Mouse (Mus musculus) left cerebral cortex, postnatal 25 days (tissue): Measurements from ENCODE around the gene Hist1h2bg. TPM values are rescaled to one million over a fixed set of nuclear protein-coding genes. Genes with fewer than 3 reads are reported as not detected.
"Not testable (repeated sequence)": the region's sequence is repeated elsewhere in the genome, so short reads cannot be mapped to it uniquely, and the experiment has no call there.

Source experiments
- DNase-seq, 2 experiments: peaks; one replicate each; pipeline ENCODE4 v3.0.0; 2022; ENCODE audit warnings: low spot score in 2 of 2, mixed read lengths in 1 of 2
- intact Hi-C: fragments of 180-260 bp; cut with DNase I; formaldehyde crosslinking; loops from one replicate; pipeline ENCODE4 v1.15.1; 2025
- total RNA-seq, 2 experiments: library from RNA; stranded (reverse); gene quantifications; 2 replicates each; pipeline ENCODE4 v1.2.3; 2021

Hist1h2bg gene
- total RNA-seq, 2 experiments from 2014 or later: 82.4 to 88.3 TPM

DNA sequence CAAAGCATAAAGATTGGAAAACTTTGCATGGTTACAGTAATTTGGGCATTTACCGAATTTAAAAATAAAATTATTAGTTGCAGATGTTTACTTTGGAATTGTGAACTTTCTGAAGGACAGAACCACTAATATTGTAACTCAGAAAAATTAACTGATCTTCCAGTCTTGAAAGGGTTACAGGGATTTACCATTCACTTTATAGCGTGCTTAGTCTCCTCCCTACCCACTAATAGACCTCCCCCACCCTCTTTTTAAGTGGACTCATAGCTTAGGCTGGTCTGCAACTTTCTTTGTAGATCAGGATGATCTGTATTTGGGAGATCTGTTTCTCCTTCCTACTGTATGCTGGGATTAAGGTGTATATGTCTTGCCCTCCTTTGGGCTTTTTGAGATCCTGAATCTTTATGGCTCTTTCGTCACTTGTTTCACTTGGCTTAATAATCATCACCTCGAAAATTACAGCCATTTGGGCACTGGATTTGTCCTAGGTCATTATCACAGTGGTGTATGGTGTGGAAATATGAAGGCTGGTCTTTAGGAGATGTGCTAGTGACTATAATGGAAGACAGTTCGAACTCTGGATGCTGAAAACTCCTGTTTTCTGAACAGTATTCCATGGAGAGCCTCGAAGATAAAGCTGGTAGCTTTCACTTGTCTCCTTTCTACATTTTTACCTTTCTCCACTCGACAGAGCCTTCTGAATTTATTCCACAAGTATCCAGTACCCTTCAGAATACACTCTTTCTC lies 34.9 kb upstream of the Hist1h2bg start:
- intact Hi-C loops: no loop called here
- no peak for DNase-seq

DNA sequence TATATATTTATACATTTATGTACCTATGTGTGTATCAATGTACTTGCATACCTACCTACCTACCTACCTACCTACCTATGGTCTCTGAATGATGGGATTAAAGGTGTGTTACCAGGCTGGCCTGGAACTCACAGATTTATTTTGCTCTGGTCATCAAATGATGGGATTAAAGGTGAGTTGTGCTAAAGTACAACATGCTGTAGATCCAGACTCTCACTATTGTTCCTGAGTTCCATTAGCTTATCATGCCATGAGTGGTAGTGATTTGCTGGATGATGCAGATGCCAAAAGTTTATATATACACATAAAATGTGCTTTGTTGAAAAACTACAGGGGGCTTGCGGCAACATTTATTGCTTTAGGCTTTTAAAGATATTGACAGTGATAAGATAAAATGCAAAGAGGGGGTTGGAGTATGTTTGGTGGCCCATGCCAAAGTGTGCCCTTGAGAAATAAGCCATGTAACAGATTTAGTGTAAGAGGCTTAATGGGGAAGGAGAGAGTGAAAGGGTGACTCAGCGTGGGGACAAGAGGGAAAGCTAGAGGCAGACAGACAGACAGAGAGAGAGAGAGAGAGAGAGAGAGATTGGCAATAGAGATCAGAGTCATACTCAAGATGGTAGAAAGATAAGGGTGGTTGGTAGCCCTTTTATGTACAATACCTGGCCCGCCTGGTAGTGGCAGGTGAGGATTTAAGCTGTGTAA lies 34.0 kb upstream of the Hist1h2bg start:
- no peak for DNase-seq
- intact Hi-C loops: no loop called here

DNA sequence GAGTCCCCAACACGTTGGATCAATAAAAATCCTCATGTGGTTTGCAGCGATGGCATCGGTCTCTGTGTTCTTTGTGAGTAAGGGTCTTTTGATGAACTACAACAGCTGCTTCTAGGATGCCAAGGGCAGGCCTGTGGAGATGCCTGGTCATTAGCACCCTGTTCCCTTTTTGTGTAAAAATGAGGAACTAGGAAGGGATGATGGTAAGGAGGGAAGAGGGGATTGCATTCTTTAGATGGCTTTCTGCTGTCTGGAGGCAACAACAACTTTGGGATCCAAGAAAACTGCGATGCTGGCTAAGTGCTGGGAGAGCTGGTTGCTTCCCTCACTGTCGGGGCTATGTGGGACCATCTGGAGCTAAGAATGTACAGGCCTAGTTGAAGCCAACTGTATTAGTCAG lies 32.9 kb upstream of the Hist1h2bg start:
- intact Hi-C loops: no loop called here
- no peak for DNase-seq

DNA sequence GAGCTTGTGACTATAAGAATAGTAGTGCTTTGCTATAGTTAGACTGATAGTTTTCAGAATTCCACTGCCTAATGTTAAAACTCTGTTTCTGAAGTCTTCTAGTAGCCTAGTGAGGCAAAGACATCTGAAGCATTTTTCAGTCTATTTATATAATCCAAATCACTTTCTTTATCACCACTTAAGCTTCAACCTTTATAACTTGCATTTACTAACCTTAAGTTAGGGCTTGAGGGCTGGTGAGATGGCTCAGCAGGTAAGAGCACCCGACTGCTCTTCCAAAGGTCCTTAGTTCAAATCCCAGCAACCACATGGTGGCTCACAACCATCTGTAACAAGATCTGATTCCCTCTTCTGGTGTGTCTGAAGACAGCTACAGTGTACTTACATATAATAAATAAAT lies 31.4 kb upstream of the Hist1h2bg start:
- intact Hi-C loops, DNase-seq: not testable (repeated sequence)

DNA sequence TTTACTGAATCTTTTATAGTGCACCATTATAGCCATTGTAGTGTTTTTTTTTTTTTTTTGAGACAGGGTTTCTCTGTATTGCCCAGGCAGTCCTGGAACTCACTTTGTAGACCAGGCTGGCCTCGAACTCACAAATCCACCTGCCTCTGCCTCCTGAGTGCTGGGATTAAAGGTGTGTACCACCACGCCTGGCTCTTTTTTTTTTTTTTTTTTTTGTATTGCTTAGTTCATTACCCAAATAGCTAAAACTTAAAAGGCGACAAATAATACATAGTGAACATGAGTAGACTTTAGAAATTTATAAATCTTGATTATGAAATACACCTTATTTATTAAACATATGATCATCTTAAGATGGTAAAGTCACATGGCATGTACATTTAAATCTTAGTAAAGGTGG lies 29.7 kb upstream of the Hist1h2bg start:
- intact Hi-C loops: no loop called here

DNA sequence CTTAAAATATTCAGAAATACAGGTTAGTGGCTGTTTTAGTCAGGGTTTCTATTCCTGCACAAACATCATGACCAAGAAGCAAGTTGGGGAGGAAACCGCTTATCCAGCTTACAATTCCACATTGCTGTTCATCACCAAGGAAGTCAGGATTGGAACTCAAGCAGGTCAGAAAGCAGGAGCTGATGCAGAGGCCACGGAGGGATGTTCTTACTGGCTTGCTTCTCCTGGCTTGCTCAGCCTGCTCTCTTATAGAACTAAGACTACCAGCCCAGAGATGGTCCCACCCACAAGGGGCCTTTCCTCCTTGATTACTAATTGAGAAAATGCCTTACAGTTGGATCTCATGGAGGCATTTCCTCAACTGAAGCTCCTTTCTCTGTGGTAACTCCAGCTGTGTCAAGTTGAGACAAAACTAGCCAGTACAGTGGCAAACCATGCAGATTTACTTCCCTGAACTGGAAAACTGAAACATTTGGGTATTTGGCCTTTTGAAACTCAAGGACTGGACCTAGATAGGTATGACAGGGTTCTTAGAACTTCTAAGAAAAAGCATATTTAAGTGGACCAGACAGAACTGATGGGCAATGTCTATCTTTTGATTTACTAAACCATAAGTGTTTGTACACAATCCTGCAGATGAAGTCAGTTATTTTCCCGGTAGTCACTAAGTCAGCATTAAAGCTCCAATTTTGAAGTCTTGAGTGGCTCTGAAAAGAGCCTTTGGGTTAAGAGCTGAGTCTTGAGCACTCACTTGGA lies 28.8 kb upstream of the Hist1h2bg start:
- intact Hi-C loops, DNase-seq: not testable (repeated sequence)

More for the DNA sequence above, 29.7 kb upstream of the Hist1h2bg start:
- no peak for DNase-seq

DNA sequence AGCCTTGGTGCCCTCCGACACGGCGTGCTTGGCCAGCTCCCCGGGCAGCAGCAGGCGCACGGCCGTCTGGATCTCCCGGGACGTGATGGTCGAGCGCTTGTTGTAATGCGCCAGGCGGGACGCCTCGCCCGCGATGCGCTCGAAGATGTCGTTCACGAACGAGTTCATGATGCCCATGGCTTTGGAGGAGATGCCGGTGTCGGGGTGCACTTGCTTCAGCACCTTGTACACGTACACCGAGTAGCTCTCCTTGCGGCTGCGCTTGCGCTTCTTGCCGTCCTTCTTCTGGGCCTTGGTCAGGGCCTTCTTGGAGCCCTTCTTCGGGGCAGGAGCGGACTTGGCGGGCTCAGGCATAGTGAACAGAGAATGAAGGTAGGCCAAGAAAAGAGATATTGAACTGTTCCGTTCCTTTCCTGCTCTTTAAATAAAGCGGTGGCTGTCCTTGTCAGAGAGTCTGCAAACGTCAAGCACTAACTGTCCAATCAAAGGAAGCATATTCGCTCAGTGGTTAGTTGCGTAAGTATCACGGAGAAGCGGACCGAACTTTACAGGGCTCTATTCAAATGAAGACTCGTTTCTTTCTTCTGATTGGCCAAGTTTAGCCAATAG lies 28.1 kb upstream of the Hist1h2bg start, which contains the start of gene Hist1h2bh:
TSS of gene Hist1h2bh (minus strand) at position 394 of the 609 bp plus-strand sequence.
- intact Hi-C loops: not testable (repeated sequence)

DNA sequence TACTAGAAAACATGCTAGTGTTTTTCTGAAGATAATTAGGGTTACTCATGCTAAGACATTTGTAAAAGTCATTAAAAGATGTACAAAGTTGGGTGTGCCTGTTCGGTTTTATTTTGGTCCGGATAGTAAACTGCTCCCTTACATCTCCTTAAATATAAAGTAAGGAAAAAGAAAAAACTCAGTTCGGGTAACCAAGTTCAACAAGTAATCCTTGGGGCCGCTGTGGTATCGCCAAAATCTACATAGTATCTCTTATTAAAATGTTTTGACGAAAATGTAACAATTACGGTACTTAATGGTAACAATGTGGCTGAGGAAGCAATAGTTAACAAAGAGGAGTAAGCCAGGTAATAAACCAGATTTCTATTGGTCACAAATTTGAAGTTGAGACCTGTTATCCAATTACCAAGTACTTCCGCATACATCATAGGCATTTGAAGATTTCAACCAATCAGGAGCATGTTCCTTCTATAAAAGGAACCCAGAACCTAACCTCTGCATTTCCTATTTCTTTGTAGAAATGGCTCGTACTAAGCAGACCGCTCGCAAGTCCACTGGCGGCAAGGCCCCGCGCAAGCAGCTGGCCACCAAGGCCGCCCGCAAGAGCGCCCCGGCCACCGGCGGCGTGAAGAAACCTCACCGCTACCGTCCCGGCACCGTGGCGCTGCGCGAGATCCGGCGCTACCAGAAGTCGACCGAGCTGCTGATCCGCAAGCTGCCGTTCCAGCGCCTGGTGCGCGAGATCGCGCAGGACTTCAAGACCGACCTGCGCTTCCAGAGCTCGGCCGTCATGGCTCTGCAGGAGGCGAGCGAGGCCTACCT lies 27.0 kb upstream of the Hist1h2bg start, which contains the start of gene Hist1h3f:
TSS of gene Hist1h3f (plus strand) at position 88 of the 822 bp plus-strand sequence.
- peak; percentile 86 to 95 for DNase-seq
- intact Hi-C loops: no loop called here

More for the DNA sequence above, 28.1 kb upstream of the Hist1h2bg start, which contains the start of gene Hist1h2bh:
- DNase-seq: peak; percentile 80 to 97

DNA sequence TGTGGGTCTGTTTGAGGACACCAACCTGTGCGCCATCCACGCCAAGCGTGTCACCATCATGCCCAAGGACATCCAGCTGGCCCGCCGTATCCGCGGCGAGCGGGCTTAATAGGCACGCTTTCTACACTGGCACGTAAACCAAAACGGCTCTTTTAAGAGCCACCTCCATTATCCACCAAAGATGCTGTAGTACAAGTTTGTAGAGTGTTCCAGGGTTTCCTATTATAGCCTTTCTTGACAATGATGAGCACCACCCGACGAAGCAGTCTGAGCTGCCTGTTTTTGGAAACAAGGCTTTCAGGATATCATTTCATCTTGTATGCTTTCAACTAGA lies 26.4 kb upstream of the Hist1h2bg start:
- intact Hi-C loops: not testable (repeated sequence)
- DNase-seq: peak in 1 of 2 experiments; percentile 30

DNA sequence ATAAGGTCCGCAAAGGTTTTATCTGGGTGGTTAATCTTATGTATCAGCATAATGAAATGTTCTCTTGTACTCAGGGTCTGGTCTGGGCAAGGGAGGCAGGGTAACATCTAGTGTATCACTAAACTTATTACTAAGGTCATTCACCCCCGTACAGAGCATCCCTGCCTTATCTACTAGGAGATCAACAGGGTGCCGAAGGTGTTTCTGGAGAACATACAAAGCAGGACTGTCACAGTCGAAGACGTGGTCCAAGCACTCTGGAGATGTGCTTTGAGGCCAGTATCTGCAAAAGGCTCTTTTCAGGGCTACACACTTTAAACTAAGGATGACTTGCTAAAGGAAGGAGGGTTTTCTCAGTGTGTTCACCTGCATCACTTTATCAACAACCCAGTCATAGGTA lies 24.5 kb upstream of the Hist1h2bg start:
- intact Hi-C loops: no loop called here
- no peak for DNase-seq

DNA sequence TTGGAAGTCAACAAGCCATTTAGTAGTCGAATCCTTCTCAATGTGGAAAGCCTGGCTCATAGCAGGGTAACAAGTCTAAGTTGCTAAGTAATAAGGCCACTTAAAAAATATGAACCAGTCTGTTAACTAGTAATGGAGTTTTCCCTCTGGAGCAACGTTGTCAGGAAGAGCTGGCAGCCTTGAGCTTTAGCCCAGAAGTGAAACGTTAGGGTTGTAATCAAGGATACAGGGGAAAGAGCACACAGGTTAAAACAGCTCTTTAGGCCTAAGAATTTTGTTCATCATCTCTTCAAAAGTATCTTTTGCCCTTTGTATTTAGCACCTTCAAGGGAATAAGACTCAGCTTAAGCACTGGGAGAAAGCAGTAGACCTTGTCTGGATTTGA lies 20.4 kb upstream of the Hist1h2bg start:
- intact Hi-C loops: no loop called here

DNA sequence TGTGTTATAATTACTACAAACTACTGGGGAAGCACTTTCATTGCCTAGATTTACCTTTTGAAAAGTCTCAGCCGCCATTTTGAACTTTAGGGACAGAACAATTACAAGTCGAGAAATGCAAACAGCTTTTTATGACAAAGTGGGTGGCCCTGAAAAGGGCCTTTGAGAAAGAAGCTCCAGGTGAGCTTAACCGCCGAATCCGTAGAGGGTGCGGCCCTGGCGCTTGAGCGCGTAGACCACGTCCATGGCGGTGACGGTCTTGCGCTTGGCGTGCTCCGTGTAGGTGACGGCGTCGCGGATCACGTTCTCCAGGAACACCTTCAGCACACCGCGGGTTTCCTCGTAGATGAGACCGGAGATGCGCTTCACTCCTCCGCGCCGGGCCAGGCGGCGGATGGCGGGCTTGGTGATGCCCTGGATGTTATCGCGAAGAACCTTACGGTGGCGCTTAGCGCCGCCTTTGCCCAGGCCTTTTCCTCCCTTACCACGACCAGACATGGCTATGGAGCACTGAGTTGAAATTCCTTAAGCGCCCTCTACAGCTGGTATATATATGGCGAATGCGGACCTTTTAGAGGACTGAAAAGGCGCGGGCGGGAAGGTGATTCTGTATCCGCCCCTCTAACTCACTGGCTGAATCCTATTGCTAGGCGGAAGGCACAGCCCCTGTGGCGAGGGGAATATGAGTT lies 19.9 kb upstream of the Hist1h2bg start, which contains the start of gene Hist1h4f:
TSS of gene Hist1h4f (minus strand) at position 503 of the 689 bp plus-strand sequence.
- intact Hi-C loops: not testable (repeated sequence)
- DNase-seq: peak; percentile 93 to 98

More for the DNA sequence above, 20.4 kb upstream of the Hist1h2bg start:
- DNase-seq: no peak

DNA sequence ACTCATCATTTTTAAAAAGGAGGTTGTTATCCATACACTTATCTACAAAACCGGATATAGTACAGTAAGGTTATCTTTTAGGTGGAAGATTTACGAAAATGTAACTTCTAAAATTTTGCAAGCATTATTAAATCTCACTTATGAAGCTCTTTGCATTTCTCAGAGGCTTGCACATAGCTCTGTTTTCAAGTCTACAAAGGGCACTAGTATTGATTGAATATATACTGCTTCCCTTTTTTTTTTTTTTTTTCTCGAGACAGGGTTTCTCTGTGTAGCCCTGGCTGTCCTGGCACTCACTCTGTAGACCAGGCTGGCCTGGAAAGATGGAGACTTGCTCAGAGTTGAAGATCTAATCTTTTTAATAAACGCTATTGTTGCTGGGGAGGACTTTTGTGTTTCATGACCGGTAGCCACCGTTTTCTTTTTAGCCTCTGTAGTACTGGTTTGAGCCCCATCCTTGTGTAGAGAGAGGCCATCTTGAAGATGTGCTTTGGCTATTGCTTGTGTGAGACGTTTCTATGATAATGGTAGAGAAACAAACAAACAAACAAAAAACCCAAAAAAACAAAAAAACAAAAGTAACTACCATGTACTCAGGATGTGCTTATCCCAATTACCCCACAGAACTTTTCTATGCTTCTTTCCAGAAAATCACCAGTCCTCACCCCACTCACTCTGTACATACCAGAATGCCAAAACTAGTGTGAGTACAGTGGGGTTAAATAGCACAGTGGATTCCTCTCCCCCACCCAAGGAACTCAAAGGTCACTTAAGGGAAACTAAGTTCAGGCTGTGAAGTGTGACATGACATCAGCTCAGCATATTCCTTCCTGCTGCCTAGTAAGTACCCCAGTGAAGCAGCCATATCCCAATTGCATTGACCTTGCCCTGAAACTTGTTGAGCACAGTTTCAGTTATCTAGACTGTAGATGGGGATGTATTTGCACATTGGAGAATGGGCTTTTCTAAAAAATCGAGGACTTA lies 19.0 kb upstream of the Hist1h2bg start:
- no peak for DNase-seq

DNA sequence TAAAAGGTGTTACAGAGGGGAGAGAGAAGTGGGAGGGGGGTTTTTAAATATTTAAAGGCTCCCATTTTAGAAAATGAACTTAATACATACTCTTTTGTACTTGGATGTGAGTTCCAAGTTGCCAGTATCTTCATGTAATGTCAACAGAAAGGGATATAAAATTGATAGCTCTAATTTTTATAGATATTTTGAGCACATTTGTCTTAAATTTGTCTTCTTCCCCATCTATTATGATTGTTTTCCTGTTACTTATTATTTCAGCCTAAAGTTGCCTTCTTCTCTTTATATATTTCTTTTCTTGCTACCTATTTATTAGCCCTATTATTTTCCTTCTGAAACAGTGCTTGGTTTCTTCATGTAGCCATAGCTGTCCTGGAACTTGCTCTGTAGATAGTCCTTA lies 18.2 kb upstream of the Hist1h2bg start, which contains the start of gene Hist1h1d:
TSS of gene Hist1h1d (plus strand) at position 301 of the 400 bp plus-strand sequence.
- DNase-seq: no peak
- intact Hi-C loops: no loop called here

More for the DNA sequence above, 19.0 kb upstream of the Hist1h2bg start:
- intact Hi-C loops: no loop called here

DNA sequence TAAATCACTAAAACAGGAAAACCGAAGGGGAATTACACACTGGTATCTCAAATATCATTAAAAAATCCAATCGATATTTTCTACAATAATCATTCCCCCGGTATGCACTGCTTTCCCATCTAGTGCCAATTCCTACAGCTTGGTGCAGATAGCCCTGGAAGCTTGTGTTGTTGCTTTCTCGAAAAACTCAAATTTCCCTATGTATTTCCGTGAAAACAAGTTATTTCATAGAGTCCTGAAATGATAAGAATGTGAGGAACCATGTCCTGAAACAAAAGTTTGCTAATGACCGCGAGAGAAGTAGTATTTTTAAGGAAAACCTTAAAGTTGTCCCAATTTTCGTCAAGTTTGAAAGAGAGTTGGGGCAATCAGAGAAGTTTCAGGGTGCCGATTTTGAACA lies 16.8 kb upstream of the Hist1h2bg start:
- intact Hi-C loops: no loop called here

DNA sequence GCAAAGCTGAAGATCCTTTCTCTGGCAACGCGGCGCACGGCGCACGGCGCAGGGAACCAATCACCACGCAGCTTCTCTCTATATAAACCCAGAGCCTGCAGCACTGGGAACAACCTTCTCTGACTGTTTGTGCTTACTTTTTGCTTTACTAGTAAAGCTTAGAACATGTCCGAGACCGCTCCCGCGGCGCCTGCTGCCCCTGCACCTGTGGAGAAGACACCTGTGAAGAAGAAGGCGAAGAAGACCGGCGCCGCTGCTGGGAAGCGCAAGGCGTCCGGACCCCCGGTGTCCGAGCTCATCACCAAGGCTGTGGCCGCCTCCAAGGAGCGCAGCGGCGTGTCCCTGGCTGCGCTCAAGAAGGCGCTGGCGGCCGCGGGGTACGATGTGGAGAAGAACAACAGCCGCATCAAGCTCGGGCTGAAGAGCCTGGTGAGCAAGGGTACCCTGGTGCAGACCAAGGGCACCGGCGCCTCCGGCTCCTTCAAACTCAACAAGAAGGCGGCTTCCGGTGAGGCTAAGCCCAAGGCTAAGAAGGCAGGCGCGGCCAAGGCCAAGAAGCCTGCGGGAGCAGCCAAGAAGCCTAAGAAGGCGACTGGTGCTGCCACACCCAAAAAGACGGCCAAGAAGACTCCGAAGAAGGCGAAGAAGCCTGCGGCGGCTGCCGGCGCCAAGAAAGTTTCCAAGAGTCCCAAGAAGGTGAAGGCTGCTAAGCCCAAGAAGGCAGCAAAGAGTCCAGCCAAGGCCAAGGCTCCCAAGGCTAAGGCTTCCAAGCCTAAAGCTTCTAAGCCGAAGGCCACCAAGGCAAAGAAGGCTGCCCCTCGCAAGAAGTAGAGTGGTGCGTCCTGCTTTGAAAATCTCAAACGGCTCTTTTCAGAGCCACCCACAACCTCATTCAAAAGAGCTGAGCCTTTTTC lies 16.0 kb upstream of the Hist1h2bg start:
- intact Hi-C loops: no loop called here
- DNase-seq: peak; percentile 82 to 90

More for the DNA sequence above, 16.8 kb upstream of the Hist1h2bg start:
- DNase-seq: no peak
